Mouse (Mus musculus) liver, embryonic 13.5 days (tissue): ENCODE results near the gene Gga3. TPM values are rescaled to one million over a fixed set of nuclear protein-coding genes. Genes with fewer than 3 reads are reported as not detected.

ENCODE experiments used
- ATAC-seq: fragments of 200-750 bp; cut with Nextera tagmentation; 2 replicates; pipeline ENCODE4 v1.8.0; 2017; ENCODE audit warnings: low read depth, mild to moderate bottlenecking, moderate number of reproducible peaks, moderate library complexity
- DNase-seq: peaks from one replicate; pipeline ENCODE4 v3.0.0; 2022
- H3K27ac ChIP-seq: fragments of 300-500 bp; sonication (generic); 2 replicates; pipeline ENCODE4 v1.5.1; 2015; ENCODE audit warnings: moderate library complexity, mild to moderate bottlenecking, inconsistent platforms
- H3K27me3 ChIP-seq: fragments of 300-500 bp; sonication (generic); 2 replicates; pipeline ENCODE4 v1.6.1; 2015; ENCODE audit warnings: mild to moderate bottlenecking, inconsistent platforms
- H3K36me3 ChIP-seq: fragments of 300-500 bp; sonication (generic); 2 replicates; pipeline ENCODE4 v1.6.1; 2015; ENCODE audit warnings: mild to moderate bottlenecking, inconsistent platforms
- H3K4me1 ChIP-seq: fragments of 300-500 bp; sonication (generic); replicated peaks from 2 replicates; pipeline ENCODE4 v1.6.1; 2015; ENCODE audit warnings: inconsistent platforms
- H3K4me2 ChIP-seq: fragments of 300-500 bp; sonication (generic); 2 replicates; pipeline ENCODE4 v1.6.1; 2015; ENCODE audit warnings: inconsistent platforms, mild to moderate bottlenecking, moderate library complexity
- H3K4me3 ChIP-seq: fragments of 300-500 bp; sonication (generic); replicated peaks from 2 replicates; pipeline ENCODE4 v1.5.1; 2015; ENCODE audit warnings: mild to moderate bottlenecking, inconsistent platforms
- H3K9ac ChIP-seq: fragments of 300-500 bp; sonication (generic); 2 replicates; pipeline ENCODE4 v1.6.1; 2015; ENCODE audit warnings: mild to moderate bottlenecking, inconsistent platforms
- H3K9me3 ChIP-seq: fragments of 300-500 bp; sonication (generic); replicated peaks from 2 replicates; pipeline ENCODE4 v1.6.1; 2016; ENCODE audit warnings: inconsistent platforms
- WGBS: fragments of 180-500 bp; shearing (Covaris S2); methylation state at CpG from one replicate; pipeline ENCODE4 v1.1.7; 2015; ENCODE audit not compliant: insufficient replicate concordance; 5-methylcytosine and 5-hydroxymethylcytosine counted together
- polyA plus RNA-seq: library from polyadenylated mRNA; unstranded; fragments of >200 nt; fragmentation: Nextera tagmentation; extraction: Ambion mirVana; gene quantifications from 2 replicates; pipeline ENCODE4 v1.2.1, GENCODE M21; 2015

The Gga3 gene
- polyA plus RNA-seq, 1 experiment from 2014 or later, result 8.5 TPM

DNA sequence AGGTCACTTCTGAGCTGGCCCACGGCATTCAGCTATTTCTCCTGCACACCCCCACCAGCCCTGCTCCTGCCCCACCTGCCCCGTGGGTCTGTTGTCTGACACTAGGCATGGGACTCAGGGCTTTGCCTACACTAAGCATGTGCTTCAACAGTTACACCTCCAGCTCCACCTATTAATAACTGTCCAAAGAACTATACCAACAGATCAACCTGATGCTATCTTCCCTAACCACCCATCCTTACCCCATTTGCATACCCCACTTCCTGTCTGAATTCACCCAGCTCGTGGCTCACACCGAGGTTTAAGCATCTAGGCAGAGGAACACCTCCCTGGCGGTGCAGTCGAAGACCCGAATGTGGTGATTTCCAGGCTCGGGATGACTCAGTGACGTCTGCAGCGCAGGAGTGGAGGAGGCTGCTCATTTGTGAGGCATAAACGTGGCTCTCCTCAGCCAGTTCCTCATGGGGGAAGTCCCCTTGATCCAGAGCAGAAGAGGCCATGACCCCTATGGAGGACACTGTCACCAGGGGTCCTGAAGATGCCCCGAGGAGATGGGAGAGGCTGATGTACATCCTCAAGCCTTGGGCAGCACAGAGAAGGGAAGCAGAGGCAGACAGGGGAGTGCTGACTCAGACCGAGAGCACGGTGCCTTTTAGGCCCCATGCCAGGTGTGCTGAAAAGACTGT is 37.3 kb upstream of the Gga3 start:
- no peaks in the 10 kb centered on the region for H3K9me3 ChIP-seq
- peaks cover 26% of the 10 kb centered on the region for H3K4me1 ChIP-seq
- H3K9ac ChIP-seq, result no peak overlapping the region
- DNase-seq, result no peak
- WGBS, result 17% methylated on average over 14 of the region's 14 CpGs
- peak overlapping the region; percentile 29; the same call in 1 of the 2 replicates for H3K27ac ChIP-seq
- H3K4me2 ChIP-seq, result no peak overlapping the region
- 0 out of 2 replicates have a peak, but pooled peaks have one; percentile 25 for ATAC-seq
- H3K27me3 ChIP-seq, result no peaks in the 10 kb centered on the region
- H3K36me3 ChIP-seq, result peaks cover 30% of the 10 kb centered on the region
- no peak overlapping the region for H3K4me3 ChIP-seq

DNA sequence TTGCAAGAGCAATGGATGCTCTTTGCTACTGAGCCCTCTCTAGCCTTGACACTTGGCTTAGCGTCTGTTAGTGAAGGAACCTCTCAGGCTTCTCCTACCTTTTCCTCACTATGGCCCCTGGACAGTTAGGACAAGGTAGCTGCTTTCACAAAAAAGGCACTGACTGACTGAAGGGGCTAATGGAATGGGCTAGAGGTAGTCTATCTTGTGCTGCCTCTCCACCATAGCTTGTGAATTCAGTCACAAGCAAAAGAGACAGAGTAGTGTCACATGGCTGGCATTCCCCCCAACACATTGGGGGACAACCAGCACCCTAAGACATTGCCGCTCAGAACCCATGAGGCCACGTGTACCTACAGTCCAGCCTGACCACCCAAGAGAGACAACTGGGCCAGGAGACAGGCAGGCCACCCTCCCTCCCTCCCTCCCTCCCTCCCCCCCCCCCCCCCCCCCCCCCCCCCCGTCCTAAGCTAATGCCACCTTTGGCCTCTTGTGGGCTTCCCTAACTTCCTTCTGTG is 36.5 kb upstream of the Gga3 start:
- no peak for DNase-seq
- Histone ChIP-seq H3K27ac (no peak overlapping the region), H3K4me2 (no peak overlapping the region), H3K4me1 (peaks cover 26% of the 10 kb centered on the region), H3K4me3 (no peak overlapping the region), H3K36me3 (peaks cover 23% of the 10 kb centered on the region), H3K9ac (no peak overlapping the region), H3K9me3 (no peaks in the 10 kb centered on the region), H3K27me3 (no peaks in the 10 kb centered on the region)
- no peak for ATAC-seq
- 71% methylated on average over 3 of the region's 4 CpGs for whole genome bisulfite sequencing

DNA sequence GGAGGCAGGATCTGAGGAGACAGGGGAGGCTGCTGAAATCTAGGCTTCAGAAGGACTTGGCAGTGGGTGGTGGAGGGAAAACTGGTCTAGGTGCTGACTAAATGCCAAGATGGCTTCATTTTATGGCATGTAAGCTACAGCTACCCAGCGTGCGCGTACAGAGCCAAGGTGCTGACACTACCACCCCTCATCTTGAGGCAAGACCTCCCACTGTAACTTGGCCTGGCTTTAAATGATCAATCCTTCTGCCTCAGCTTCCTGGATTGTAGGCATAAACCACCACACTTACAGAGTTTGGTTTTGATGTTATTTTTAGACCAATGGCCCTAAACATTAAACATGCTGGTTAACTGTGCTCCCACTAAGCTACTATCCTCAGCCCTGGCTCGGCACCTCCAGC is 35.7 kb upstream of the Gga3 start:
- H3K27me3 ChIP-seq, result no peaks in the 10 kb centered on the region
- H3K4me3 ChIP-seq, result no peak overlapping the region
- no peak overlapping the region for H3K27ac ChIP-seq
- 75% methylated on average over 4 of the region's 4 CpGs for WGBS
- H3K36me3 ChIP-seq, result peaks cover 15% of the 10 kb centered on the region
- H3K9me3 ChIP-seq, result no peaks in the 10 kb centered on the region
- no peak for ATAC-seq
- H3K9ac ChIP-seq, result no peak overlapping the region
- no peak for DNase-seq
- no peak overlapping the region for H3K4me2 ChIP-seq
- H3K4me1 ChIP-seq, result peaks cover 26% of the 10 kb centered on the region

DNA sequence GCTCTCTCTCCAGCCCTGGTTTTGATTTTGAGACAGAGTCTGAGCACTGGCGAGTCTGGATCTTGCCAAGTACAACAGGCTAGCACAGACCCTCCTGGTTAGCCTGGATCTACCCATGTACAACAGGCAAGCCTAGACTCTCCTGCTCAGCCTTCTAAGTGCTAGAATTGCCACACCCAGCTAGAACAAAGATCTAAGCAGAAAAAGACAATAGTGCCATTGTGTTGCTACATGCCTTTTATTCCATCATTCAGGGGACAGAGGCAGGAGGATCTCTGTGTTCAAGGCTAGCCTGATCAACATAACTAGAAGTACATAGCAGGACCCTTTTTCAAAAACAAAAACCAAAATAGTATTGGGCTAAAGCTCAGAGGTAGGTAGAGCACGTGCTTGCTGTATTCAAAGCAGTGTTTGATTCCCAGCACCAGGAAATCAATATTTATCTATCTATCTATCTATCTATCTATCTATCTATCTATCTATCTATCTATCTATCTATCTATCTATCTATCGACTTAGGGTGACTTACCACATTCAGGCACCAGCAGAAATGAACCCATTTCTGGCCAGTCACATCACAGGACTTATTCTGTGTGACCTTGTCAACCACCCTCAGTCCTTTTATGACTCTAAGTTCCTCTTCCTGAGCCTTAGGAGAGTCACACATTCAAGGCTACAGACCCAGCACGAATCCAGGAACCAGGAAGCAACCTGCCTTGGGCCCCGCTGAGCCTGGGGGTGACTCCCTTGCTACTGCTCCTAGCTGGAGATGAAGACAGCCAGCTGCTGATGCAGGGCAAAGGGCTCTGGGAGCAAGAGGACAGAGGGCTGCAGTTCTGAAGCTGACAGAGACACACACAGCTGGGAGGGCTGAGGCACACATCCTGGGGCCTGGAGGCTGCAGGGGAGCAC is 34.9 kb upstream of the Gga3 start:
- ATAC-seq (no peak), DNase-seq (no peak)
- H3K9me3 ChIP-seq, result no peaks in the 10 kb centered on the region
- H3K9ac ChIP-seq, result no peak overlapping the region
- H3K36me3 ChIP-seq, result peaks cover 10% of the 10 kb centered on the region
- no peak overlapping the region for H3K27ac ChIP-seq
- H3K4me2 ChIP-seq, result no peak overlapping the region
- H3K4me3 ChIP-seq, result no peak overlapping the region
- WGBS, result 33% methylated on average over 5 of the region's 5 CpGs
- H3K27me3 ChIP-seq, result no peaks in the 10 kb centered on the region
- peaks cover 23% of the 10 kb centered on the region for H3K4me1 ChIP-seq

DNA sequence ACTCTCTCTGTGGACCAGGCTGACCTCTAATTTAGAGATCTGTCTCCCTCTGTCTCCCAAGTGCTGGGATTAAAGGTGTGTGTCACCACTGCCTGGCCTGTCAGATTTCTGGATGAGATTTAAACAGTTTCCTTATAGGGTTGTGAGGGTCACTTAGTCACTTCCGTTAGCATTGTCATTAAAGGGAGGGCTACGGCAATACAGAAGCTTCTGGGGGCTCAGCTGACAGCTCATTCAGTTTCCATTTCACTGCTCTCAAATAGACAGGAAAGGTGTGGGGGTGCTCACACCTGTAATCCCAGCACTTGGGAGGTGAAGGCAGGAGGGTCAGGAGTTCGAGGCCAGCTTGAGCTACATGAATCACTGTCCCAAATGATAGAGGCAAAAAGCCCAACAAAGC is 33.1 kb upstream of the Gga3 start:
- WGBS, result 65% methylated on average over 3 of the region's 3 CpGs

DNA sequence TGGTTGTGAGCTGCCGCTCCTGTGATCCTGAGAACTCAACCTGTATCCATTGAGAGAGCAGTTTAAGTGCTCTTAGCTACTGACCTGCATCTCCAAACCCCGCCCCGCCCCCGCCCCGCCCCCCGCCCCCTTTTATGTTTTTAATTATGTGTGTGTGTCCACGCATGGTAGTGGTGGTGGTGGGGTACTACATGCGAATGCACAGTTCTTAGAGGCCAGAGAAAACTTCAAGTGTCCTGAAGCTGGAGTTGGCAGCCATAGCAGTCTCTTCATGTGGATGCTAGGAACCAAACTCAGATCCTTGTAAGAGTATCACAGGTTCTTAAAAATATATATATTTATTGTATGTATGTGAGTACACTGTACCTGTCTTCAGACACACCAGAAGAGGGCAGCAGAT is 31.6 kb upstream of the Gga3 start:
- no peaks in the 10 kb centered on the region for H3K27me3 ChIP-seq
- H3K36me3 ChIP-seq, result no peaks in the 10 kb centered on the region
- ATAC-seq (no peak), DNase-seq (no peak)
- H3K27ac ChIP-seq, result no peak overlapping the region
- H3K4me3 ChIP-seq, result no peak overlapping the region
- WGBS, result 64% methylated on average over 8 of the region's 8 CpGs
- no peak overlapping the region for H3K4me2 ChIP-seq
- H3K9me3 ChIP-seq, result no peaks in the 10 kb centered on the region
- H3K4me1 ChIP-seq, result peaks cover 16% of the 10 kb centered on the region
- H3K9ac ChIP-seq, result no peak overlapping the region

More for the DNA sequence above, 33.1 kb upstream of the Gga3 start:
- H3K27me3 ChIP-seq, result no peaks in the 10 kb centered on the region
- DNase-seq (no peak), ATAC-seq (no peak)
- H3K4me2 ChIP-seq, result no peak overlapping the region
- H3K36me3 ChIP-seq, result no peaks in the 10 kb centered on the region
- no peaks in the 10 kb centered on the region for H3K9me3 ChIP-seq
- H3K27ac ChIP-seq, result no peak overlapping the region
- H3K4me3 ChIP-seq, result no peak overlapping the region
- H3K4me1 ChIP-seq, result peaks cover 20% of the 10 kb centered on the region
- H3K9ac ChIP-seq, result no peak overlapping the region

DNA sequence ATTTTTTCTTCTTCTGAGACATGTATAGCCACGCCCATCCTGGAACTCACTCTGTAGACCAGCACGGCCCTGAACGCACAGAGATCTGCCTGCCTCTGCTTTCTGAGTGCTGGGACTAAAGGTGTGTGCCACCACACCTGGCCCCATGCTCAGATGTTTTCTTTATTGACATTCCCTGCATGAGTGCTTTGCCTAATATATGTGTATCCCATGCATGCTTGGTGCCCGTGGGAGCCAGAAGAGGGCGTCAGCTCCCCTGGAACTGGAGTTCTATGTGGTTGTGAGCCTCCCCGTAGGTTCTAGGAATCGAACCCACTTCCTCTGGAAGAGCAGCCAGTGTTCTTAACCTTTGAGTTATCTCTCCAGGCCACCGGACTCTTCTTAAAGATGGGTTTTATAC is 31.2 kb upstream of the Gga3 start:
- H3K27me3 ChIP-seq, result no peaks in the 10 kb centered on the region
- DNase-seq, result no peak
- no peak overlapping the region for H3K27ac ChIP-seq
- ATAC-seq, result no peak
- H3K4me2 ChIP-seq, result no peak overlapping the region
- 70% methylated on average over 8 of the region's 8 CpGs for WGBS
- no peaks in the 10 kb centered on the region for H3K9me3 ChIP-seq
- H3K36me3 ChIP-seq, result no peaks in the 10 kb centered on the region
- H3K4me1 ChIP-seq, result peaks cover 17% of the 10 kb centered on the region
- no peak overlapping the region for H3K9ac ChIP-seq
- no peak overlapping the region for H3K4me3 ChIP-seq

DNA sequence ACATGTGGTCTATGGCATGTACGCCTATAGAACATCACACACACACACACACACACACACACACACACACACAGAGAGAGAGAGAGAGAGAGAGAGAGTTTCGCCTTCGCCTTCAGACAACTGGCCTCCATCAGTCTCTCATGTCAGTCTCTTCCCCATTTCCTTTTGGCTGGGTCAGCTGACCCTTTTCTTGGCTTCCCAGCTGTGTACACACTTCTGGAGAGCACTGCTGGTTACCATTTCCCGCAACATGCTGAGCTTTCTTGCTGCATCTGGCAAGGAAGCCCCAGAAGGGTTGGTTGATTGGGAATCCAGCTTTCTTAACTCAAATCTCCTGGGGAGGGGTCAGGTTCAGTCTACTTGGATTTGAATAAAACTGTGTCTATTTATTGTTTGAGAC is 30.3 kb upstream of the Gga3 start:
- H3K36me3 ChIP-seq, result no peaks in the 10 kb centered on the region
- ATAC-seq (no peak), DNase-seq (no peak)
- H3K9me3 ChIP-seq, result no peaks in the 10 kb centered on the region
- no peaks in the 10 kb centered on the region for H3K27me3 ChIP-seq
- no peak overlapping the region for H3K9ac ChIP-seq
- no peak overlapping the region for H3K4me2 ChIP-seq
- peaks cover 16% of the 10 kb centered on the region for H3K4me1 ChIP-seq
- 63% methylated on average over 4 of the region's 4 CpGs for WGBS
- no peak overlapping the region for H3K4me3 ChIP-seq
- no peak overlapping the region for H3K27ac ChIP-seq

DNA sequence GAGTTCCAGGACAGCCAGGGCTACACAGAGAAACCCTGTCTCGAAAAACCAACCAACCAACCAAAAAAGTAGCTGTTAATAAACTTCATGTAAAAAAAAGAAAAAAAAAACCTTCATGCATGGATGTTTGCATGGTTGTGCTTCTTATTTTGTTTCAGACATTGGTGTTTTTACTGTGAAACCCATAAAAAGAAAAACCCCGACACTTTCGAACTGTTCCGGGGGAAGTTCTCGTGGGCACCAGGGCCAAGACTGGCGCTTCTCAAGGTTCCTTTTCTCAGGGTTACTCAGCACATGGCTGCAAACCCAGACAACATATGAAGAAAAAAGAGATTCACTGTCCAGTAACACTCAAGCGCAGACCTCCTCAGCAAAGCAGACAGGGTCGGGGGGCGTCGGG is 29.0 kb upstream of the Gga3 start:
- no peak for ATAC-seq
- H3K36me3 ChIP-seq, result no peaks in the 10 kb centered on the region
- WGBS, result 67% methylated on average over 10 of the region's 10 CpGs
- H3K4me1 ChIP-seq, result peaks cover 20% of the 10 kb centered on the region
- no peaks in the 10 kb centered on the region for H3K27me3 ChIP-seq
- no peak for DNase-seq
- no peak overlapping the region for H3K4me2 ChIP-seq
- H3K27ac ChIP-seq, result no peak overlapping the region
- H3K9me3 ChIP-seq, result no peaks in the 10 kb centered on the region
- H3K4me3 ChIP-seq, result no peak overlapping the region
- H3K9ac ChIP-seq, result no peak overlapping the region

DNA sequence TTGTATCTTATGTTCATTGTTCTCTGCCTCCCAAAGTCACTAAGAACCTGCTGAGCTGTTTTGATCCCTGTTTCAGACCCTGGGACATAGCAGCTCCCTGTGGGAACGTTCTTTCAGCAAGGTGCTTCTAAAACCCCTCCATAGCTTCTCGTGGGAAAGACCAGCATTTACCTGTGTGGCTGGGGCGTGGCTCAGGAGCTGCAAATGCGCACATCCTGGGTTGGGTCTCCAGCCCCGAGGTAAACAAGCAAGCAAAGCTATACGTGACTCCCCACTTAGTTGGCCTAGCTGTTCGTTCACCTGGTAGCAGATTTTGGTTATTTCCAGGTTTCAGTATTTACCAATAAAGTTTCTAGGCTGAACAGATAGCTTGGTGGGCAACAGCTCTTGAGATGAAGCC is 28.4 kb upstream of the Gga3 start:
- Histone ChIP-seq H3K27me3 (no peaks in the 10 kb centered on the region), H3K9me3 (no peaks in the 10 kb centered on the region), H3K27ac (no peak overlapping the region), H3K4me3 (no peak overlapping the region), H3K4me2 (no peak overlapping the region), H3K4me1 (peaks cover 24% of the 10 kb centered on the region), H3K9ac (no peak overlapping the region), H3K36me3 (no peaks in the 10 kb centered on the region)
- DNase-seq (no peak), ATAC-seq (no peak)
- 70% methylated on average over 7 of the region's 7 CpGs for WGBS

DNA sequence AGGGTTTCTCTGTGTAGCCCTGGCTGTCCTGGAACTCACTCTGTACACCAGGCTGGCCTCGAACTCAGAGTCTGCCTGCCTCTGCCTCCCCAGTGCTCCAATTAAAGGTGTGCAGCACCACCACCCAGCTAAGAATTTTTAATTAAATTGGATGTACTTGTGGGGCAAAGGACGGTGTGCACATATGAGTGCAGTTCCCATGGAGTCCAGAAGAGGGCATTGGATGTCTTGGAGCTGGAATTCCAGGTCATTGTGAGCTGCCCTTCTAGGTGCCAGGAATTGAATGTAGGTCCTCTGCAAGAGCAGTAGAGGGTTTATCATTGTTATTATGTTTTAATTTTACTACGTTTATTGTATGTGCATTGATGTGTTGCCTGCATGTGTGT is 27.6 kb upstream of the Gga3 start:
- Histone ChIP-seq H3K27me3 (no peaks in the 10 kb centered on the region), H3K4me3 (no peak overlapping the region), H3K4me2 (peak overlapping the region; percentile 38), H3K9ac (peak overlapping the region; percentile 36; the same call in 1 of the 2 replicates), H3K4me1 (peaks cover 31% of the 10 kb centered on the region), H3K36me3 (no peaks in the 10 kb centered on the region), H3K9me3 (no peaks in the 10 kb centered on the region), H3K27ac (no peak overlapping the region)
- DNase-seq, result peak; percentile 45
- ATAC-seq, result no peak
- WGBS, result 9% methylated on average over 3 of the region's 3 CpGs
